Mouse (Mus musculus) limb, embryonic 14.5 days (tissue): ENCODE results near the gene Mettl22. TPM values are rescaled to one million over a fixed set of nuclear protein-coding genes. Genes with fewer than 3 reads are reported as not detected.

Source experiments
- ATAC-seq: fragments of 200-750 bp; cut with Nextera tagmentation; 2 replicates; pipeline ENCODE4 v1.8.0; 2017; ENCODE audit warnings: low read depth, moderate number of reproducible peaks, moderate TSS enrichment; ENCODE audit not compliant: low FRiP score
- DNase-seq: peaks from one replicate; pipeline ENCODE4 v3.0.0-alpha.2; 2015; ENCODE audit warnings: low spot score
- H3K27ac ChIP-seq: fragments of 300-500 bp; sonication (generic); replicated peaks from 2 replicates; pipeline ENCODE4 v1.5.1; 2014; ENCODE audit warnings: low read depth, mild to moderate bottlenecking, low read length, moderate library complexity, mixed read lengths
- H3K27me3 ChIP-seq: fragments of 300-500 bp; sonication (generic); 2 replicates; pipeline ENCODE4 v1.6.1; 2014; ENCODE audit warnings: low read length, mixed read lengths; ENCODE audit not compliant: control insufficient read depth, insufficient read depth
- H3K36me3 ChIP-seq: fragments of 300-500 bp; sonication (generic); 2 replicates; pipeline ENCODE4 v1.6.1; 2014; ENCODE audit warnings: mild to moderate bottlenecking, low read length, moderate library complexity, mixed read lengths; ENCODE audit not compliant: control insufficient read depth, insufficient read depth
- H3K4me1 ChIP-seq: fragments of 300-500 bp; sonication (generic); 2 replicates; pipeline ENCODE4 v1.6.1; 2014; ENCODE audit warnings: antibody characterized with exemption, low read length, mixed read lengths; ENCODE audit not compliant: control insufficient read depth, insufficient read depth
- H3K4me2 ChIP-seq: fragments of 300-500 bp; sonication (generic); replicated peaks from 2 replicates; pipeline ENCODE4 v1.6.1; 2014; ENCODE audit warnings: low read depth, mild to moderate bottlenecking, low read length, moderate library complexity; ENCODE audit not compliant: severe bottlenecking
- H3K4me3 ChIP-seq: fragments of 300-500 bp; sonication (generic); replicated peaks from 2 replicates; pipeline ENCODE4 v1.5.1; 2014; ENCODE audit warnings: low read length
- H3K9ac ChIP-seq: fragments of 300-500 bp; sonication (generic); 2 replicates; pipeline ENCODE4 v1.6.1; 2014; ENCODE audit warnings: mild to moderate bottlenecking, low read depth, low read length, moderate library complexity; ENCODE audit not compliant: severe bottlenecking
- H3K9me3 ChIP-seq: fragments of 300-500 bp; sonication (generic); 2 replicates; pipeline ENCODE4 v1.6.1; 2016; ENCODE audit warnings: low read length; ENCODE audit not compliant: control insufficient read depth
- POLR2A ChIP-seq: fragments of 200-500 bp; IDR thresholded peaks from 2 replicates; pipeline ENCODE4 v1.8.0; 2012; ENCODE audit warnings: inconsistent platforms, mild to moderate bottlenecking, moderate library complexity, borderline replicate concordance; ENCODE audit not compliant: insufficient read depth, insufficient read length; ENCODE audit errors: extremely low read depth
- WGBS: fragments of 180-500 bp; shearing (Covaris S2); extraction: QIAGEN DNeasy Blood & Tissue Kit; methylation state at CpG from one replicate; pipeline ENCODE4 v1.1.7; 2014; 5-methylcytosine and 5-hydroxymethylcytosine counted together
- polyA plus RNA-seq, 2 experiments: library from polyadenylated mRNA; depleted of rRNA in 1 of 2; stranded (reverse) in 1 of 2; unstranded in 1 of 2; fragments of >200 nt; fragmentation: Nextera tagmentation in 1 of 2; extraction: Ambion mirVana in 1 of 2; gene quantifications; 2 replicates each; pipeline versions ENCODE4 v1.2.1 to v1.2.3; 2012 to 2014

Mettl22 gene
- polyA plus RNA-seq, 2 experiments = 28.7 to 42.4 TPM

- no peak overlapping the region for H3K27ac ChIP-seq
- WGBS = 23% methylated on average over 9 of the region's 9 CpGs
- DNase-seq (no peak), ATAC-seq (no peak)
- H3K4me1 ChIP-seq = peaks cover 4% of the 10 kb centered on the region
- no peak for TF ChIP-seq POLR2A
- no peaks in the 10 kb centered on the region for H3K9me3 ChIP-seq
- H3K4me3 ChIP-seq = no peak overlapping the region
- no peaks in the 10 kb centered on the region for H3K27me3 ChIP-seq
- H3K4me2 ChIP-seq = no peak overlapping the region
- no peak overlapping the region for H3K9ac ChIP-seq
- H3K36me3 ChIP-seq = peaks cover 3% of the 10 kb centered on the region; the same call in 1 of the 2 replicates
These were observed 68.7 kb downstream of the Mettl22 start for GRCm38 (mm10) chr16:8539150-8539865.

Other genes starting within 250 kb of the Mettl22 start
- gene Tmem114, start 45.7 kb upstream of the Mettl22 start, polyA plus RNA-seq (2012; rRNA removed) = 0.15 and 0.47 TPM in 2 replicates
- gene Tmem114, start 45.7 kb upstream of the Mettl22 start, polyA plus RNA-seq (2014; fragmentation: Nextera tagmentation; extraction: Ambion mirVana) = not detected in 2 replicates
- gene Abat, start 42.6 kb downstream of the Mettl22 start, polyA plus RNA-seq (2012; rRNA removed) = 23.2 and 25.9 TPM in 2 replicates
- 19.1 and 23.6 TPM in 2 replicates for gene Abat, start 42.6 kb downstream of the Mettl22 start, polyA plus RNA-seq (2014; fragmentation: Nextera tagmentation; extraction: Ambion mirVana)
- 61.0 and 68.5 TPM in 2 replicates for gene Pmm2, start 166.9 kb downstream of the Mettl22 start, polyA plus RNA-seq (2012; rRNA removed)
- 46.1 and 47.9 TPM in 2 replicates for gene Pmm2, start 166.9 kb downstream of the Mettl22 start, polyA plus RNA-seq (2014; fragmentation: Nextera tagmentation; extraction: Ambion mirVana)
- gene Tmem186, start 166.9 kb downstream of the Mettl22 start, polyA plus RNA-seq (2012; rRNA removed) = 17.4 and 18.6 TPM in 2 replicates
- gene Tmem186, start 166.9 kb downstream of the Mettl22 start, polyA plus RNA-seq (2014; fragmentation: Nextera tagmentation; extraction: Ambion mirVana) = 13.0 and 15.3 TPM in 2 replicates
- 60.7 and 62.1 TPM in 2 replicates for gene Carhsp1, start 201.4 kb downstream of the Mettl22 start, polyA plus RNA-seq (2012; rRNA removed)
- 29.9 and 34.0 TPM in 2 replicates for gene Carhsp1, start 201.4 kb downstream of the Mettl22 start, polyA plus RNA-seq (2014; fragmentation: Nextera tagmentation; extraction: Ambion mirVana)
- gene Gm5767, start 210.0 kb downstream of the Mettl22 start, polyA plus RNA-seq (2012; rRNA removed) = not detected in 2 replicates
- gene Gm5767, start 210.0 kb downstream of the Mettl22 start, polyA plus RNA-seq (2014; fragmentation: Nextera tagmentation; extraction: Ambion mirVana) = 0.33 TPM in 1 of 2 replicates, not detected in the other